Mouse (Mus musculus): ENCODE data around the gene Vmp1. TPM values are rescaled to one million over a fixed set of nuclear protein-coding genes. Genes with fewer than 3 reads are reported as not detected.
A peak's percentile ranks its signal among the peaks of the same experiment; 100 is the strongest.

Gene Vmp1
- polyA plus RNA-seq, 3 experiments from 2014 or later: 484 to 529 (median 503) TPM

DNA sequence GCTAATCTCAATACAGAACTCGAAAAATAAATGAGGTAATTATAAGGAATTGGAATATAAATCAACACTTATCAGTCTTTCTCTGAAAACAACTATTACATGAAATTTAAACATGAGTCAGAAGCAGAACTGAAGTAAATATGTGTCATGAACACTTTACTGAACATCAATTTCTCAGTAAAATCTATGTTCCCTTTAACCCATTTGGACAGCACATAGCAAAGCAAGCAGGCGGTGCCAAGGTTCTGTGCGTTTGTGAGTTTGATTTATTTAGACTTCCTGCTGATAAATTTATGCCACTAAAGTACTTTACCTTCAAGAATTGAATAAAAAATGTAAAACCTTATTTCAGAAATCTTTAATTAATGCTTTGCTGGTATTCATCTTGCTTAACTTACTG lies 54.2 kb downstream of the Vmp1 start:
- ATAC-seq: no peak

DNA sequence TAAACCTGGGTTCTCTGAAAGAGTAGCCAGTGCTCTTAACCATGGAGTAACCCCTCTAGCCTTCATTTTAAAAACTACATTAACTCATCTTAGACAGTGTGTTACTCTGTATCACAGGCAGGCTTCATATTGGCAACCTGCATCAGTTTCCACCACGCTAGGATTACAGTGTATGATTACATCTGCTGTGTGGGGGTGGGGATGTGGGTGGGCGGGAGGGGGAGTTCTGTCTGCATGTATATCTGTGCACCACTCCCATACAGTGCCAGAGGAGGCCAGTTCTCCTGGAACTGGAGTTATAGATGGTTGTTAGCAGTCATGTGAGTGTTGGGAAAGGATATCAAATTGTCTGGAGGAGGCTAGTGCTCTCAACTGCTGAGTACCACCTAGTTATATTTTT lies 55.2 kb downstream of the Vmp1 start:
- no peak for ATAC-seq

DNA sequence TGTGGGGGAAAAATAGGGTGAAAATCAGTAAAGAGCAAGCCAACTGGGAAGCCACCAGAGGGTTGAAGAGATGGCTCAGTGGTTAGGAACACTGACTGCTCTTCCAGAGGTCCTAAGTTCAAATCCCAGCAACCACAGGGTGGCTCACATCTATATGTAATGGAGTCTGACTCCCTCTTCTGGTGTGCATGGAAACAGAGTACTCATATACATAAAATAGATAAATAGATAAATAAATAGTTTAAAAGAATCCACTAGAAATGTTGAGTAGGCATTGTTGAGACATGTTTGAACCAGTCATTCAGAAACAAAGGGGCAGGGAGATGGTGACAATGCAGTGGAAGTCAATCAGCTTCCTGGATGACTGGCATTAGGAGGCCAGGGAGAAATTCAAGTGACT lies 56.0 kb downstream of the Vmp1 start:
- ATAC-seq: no peak

DNA sequence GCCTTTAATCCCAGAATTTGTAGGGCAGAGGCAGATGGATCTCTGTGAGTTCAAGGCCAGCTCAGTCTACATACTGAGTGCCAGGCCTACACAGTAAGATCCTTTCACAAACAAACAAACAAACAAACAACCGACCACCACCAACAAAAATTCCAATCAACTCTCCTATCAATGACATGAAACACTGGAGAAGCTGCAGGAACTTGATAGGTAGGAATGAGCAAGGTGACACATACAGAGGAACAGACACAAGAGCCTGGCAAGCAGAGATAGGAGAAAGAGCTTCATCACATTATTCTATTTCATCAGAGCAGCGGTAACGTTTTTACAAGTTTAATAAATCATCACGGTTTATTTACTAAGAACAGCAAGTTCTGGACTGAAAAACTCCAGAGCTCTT lies 56.9 kb downstream of the Vmp1 start:
- no peak for ATAC-seq

DNA sequence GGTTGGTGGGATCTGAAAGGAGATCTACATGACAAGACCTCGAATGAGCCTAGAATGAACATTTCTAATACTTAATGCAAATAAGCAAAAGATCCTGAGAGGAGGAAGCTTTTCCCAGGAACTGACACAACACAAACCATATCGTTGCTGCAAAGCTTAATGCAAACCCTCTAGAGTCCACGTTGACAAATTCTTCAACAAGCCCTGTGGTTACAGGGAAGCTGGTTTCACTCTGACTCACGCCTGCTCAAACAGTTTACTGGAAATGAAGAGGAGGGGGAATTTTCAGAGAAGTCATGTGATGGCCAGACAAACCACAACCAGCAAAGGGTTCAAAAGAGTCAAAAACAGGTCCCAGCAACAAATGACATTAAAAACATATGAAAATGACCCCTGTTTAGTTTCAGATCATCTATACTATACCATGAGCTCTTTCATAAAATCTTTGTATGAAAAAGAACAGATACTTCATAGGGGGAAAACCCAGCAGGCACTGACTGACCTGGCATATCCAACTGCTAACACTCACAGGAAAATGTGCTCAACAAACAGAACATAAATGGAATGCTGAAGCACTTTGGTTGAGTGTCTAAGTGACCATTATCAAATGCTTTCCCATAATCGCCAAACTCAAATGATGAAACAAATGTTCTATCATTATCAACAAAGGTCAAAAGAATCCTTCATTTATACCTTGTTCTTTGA lies 59.2 kb downstream of the Vmp1 start:
- peak; percentile 83 for ATAC-seq

DNA sequence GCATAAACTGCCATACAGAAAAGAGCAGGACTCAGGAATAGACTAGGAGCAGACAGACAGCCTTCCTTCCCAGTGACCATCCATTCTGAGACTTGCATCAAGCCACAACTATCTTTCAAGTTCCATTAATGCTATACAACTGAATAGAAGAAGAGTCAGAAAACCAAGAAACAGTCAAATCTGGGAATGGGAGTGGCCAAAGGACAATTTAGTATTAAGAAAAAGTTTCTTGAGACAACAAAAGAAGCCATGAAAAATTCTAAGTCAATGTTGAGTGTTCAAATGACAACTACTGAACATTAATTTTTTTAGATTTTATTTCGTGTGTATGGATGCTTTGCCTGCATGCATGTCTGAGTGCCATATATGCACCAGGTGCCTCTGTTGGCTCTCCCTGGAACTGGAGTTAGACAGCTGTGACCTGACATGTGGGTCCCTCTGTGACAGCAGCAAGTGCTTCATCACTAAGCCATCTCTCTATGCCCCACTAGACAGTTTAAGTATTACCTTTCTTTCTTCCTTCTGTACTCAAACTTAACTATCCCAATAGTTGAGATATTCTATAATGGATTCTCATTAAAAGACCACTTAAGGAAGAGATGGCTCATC lies 60.1 kb downstream of the Vmp1 start:
- ATAC-seq: no peak

DNA sequence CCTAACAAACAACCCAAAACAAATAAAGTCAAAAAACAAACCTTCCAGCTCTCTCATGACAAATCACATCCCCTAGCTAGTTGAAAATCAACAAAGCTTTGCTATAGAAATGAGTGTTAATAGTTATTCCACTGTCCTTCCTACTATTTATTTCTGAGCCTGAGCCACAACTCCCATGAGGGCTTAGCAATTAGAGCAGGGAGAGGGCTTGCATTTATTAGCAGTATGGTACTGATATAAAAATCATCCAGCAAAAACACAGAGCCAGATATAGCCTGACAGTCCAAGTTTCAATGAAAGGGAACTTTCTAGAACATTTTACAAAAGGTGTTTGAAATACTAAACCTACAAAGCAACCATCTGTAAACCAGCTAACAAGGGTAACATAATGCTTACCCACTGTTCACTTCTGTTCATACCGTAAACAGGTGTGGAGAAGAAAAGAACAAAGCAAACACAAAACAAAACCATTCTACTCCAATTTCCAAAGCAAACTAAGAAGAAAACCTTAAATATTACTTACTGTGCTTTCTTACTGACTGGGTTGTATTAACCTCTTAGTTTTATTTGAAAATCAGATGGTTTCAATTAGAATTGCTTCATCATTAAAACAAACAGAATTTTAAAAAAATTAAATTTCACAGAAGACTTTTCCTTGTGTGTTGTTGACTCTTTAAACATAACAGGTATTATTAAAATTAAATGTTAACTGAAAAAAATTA lies 61.3 kb downstream of the Vmp1 start:
- no peak for ATAC-seq

DNA sequence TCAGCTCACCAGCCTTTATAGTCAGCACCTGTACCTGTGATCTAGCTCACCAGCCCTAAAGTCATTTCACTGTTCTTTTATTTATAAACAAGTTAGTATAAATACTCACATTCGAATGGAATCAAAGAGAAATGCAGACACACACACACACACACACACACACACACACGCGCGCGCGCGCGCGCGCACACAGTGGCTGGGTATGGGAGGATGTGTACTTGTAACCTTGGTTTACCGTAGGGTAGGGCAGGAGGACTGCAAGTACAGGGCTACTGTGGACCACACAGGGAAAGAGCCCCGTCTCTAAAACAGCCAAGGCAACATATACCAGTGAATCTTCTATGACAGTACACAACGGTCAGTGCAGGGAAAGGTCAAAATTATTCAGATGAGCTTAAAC lies 62.5 kb downstream of the Vmp1 start:
- ATAC-seq: peak; percentile 74

DNA sequence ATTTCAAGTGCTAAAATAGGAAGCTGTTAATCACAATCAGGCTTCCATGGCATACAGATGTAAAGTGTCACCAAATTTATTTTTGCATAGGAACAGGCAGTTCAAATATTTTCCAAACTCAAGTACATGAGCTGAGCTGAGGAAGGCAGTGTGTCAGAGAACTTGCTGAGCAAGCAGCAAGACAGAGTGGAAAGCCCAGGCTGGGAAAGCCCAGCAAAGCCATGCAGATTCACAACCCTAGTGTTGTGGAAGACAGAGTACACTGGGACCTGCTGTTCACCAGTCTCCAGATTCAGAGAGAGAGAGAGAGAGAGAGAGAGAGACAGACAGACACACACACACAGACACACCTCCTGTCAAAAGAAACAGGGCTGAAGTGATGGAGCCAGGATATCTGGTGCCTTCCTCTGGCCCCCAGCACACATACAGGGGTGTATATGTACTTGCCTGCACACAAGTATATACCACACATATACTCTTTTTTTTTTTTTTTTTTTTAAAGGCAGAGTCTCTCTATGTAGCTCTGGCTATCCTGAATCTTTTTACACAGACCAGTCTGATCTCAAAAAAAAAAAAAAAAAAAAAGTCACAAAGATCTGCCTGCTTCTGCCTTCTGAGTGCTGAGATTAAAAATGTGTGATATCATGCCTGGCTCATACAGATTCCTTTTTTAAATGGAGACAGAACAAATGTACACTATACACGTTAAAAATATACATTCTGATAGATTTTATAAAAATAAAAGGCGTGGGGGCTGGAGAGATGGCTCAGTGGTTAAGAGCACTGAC lies 64.9 kb downstream of the Vmp1 start:
- peak; percentile 11 for ATAC-seq

DNA sequence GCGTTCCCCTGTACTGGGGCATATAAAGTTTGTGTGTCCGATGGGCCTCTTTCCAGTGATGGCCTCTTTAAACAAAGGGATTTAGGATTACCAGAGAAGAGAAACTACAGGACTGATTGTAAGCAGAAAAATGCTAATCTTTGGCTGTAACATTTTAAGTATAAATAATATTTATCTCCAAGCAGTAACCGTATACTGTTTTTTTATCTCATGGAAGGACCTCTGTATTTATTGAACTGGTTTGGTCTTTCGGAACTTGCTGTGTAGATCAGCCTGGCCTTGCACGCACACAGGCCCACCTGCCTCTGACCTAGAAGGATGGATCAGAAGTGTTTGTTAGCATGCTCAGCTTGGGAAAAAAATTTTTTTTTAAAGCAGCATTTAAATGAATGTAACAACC lies 69.0 kb downstream of the Vmp1 start:
- no peak for ATAC-seq

DNA sequence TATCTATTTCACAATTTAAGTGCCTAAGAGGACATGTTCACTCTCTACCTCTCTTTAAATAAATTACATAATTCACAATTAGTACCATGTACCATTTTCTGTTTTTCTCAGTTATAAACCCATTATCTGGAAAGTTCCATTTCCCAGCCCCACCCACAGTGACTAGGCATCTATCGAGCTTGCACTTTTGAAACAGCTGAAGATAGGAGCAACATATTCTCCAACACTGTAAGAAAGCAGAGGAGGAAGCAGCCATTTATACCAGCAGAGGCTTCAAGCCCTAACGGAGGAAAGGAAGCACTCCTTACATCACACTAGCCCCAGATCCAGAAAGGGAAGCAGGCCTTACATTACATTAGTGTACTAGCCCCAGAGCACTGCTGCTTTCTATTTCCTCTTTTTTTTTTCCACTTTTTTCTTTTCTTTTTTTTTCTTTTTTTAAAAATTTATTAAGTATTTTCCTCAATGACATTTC lies 69.5 kb downstream of the Vmp1 start:
- ATAC-seq: peak; percentile 38

DNA sequence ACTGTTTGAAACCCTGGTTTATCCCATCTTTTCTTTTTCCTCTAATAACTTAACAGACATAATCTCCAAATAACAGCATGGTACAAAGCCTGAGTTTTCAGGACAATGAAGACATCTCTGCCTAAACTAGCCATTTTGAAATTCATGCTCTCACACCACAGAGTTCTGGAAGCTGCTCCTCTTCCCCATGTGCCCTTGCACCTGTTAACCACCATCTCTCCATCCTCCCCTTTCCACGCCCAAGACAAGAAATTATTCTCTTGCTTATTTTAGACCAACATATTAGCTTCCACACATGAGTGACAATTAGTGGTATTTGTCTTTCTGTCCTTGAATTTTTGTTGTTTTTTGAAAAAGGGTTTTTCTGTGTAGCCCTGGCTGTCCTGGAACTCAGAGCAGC lies 71.6 kb downstream of the Vmp1 start:
- no peak for ATAC-seq

DNA sequence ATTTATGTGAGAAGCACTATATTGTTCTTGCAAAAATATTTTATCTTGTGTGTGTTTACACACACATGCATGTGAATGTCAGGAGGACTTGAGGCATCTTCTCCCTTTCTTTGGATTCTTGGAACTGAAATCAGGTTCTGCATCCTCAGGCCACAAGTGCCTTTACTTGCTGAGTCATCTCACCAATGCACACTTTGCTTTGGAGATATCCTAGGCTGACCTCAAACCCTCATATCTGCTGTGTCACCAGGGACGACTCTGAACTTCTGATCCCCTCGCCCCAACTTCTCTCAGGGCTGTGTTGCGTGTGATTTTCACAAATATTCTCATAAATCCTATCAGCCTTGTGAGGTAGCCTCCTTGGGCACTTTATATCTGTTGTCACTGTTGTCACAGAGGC lies 73.4 kb downstream of the Vmp1 start:
- ATAC-seq: no peak

DNA sequence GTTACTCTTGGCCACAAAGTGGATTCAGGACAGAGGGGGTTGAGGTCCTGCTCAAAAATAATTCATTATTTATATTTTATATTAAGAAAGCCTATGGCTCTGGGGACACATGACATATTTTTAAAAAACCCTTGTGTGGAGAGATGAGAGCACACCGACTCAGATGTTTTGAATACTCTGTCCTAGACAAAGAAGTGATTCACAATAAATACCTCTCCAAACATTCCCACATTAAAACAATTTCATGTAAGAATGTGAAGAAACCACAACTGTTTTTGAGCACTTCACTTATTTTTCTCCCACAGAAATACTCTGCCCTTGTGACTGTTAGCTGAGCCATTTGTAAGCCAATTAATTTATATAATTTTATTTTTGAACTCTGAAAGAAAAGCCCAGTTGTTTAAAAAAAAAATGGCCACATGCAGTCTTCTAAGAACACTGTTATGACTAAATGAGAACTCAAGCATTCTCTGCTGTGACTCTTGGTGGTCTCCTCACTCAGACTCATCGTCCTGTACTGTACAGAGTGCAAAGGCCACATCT lies 75.8 kb downstream of the Vmp1 start:
- no peak for ATAC-seq

DNA sequence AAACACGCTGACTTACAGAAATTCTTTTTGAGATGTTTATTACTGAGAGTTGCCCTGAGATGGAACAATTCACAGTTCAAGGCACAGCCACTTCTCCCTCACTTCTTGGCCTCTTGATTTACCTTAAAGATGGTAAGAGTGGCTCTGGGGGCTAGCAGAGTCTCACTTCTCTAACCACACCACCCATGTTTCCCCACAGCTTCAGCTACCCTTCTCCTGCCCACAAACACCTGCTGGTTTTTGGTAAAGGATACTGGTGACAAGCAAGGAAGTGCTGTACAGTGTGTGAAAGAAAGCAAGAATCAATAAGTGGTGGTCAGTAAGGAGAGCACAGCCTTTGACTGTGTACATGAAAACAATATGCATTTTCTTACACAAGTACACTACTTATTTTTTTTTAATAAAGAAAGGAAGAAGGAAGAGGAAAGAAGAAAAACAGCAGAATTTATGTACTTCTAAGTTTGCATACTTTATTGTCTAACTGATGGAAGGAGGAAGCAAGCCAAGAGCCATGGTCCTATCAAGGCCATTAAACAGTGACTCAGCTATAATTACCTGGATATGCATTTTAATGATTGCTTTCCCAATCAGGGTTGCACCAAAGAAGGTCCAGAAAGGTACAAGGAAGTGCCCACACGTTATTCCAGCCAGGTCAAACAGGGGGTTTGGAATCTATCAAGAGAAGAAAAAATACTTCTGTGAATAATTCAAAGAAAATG lies 76.9 kb downstream of the Vmp1 start:
- ATAC-seq: no peak

DNA sequence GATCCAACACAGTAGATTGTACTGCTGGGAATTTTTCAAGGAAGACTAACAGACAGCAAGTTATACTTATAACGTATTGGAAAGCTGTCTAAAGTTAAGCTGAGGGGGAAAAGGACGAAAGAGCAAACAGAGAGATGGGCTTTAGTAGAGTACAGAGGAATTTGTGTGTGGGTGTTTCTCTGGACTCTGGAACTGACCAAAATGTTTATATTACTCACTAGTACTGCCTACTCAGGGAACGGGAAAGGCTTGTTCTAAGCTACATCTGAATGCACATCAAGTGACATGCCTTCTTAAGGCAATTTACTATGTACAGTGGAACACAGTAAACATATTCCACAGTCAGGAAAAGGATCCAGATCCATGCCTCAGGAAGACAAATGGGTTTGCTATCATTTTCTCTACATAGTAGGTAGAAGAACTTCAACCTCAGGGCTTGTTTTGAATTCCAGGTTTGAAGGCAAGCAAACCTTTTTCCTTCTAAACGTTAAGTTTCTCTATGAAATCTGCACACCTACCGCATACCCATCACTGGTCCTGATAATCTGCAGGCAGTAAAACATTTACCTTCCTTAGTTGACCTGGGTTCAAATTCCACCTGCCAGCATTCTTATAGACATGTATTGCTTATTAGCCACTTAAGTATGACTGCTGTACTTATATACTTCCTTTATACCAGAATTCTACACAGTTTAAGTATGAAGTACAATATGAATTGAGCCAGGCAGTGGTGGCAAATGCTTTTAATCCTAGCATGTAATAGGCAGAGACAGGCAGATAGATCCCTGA lies 78.7 kb downstream of the Vmp1 start:
- ATAC-seq: no peak

DNA sequence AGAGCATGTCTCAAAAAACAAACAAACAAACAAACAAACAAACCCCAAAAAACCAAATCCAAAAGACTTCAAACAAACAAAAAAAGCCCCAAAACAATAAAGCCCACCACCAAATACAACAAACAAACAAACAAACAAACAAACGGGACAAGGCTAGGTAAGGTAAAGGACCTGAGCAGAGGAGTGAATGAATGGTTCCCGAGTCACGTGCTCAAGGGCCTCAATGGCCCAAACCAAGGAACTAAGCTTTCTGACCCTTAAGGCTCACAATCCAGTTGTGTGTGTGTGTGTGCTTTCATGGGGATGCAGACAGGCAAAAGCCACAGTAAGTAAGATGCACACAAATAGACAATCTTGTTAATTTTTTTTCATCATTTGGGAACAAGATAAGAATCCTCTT lies 79.3 kb downstream of the Vmp1 start:
- no peak for ATAC-seq

DNA sequence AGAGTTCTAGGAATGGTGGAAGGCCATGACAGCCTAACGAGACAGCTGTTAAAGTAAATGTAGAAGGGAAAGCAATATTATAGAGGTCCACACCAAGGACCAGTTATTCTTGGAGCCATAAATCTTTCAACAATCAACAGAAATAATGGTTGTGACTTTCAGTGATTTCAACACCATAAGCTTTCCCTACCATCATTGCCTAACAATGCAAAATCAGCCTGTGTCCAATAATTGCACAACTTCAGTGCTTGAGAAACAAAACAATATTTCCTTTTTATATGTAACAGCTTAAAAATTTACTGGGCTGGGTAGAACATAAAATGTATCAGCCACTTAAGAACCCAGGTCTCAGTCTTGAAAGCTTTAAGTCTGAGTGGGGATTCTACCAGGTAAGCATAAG lies 79.9 kb downstream of the Vmp1 start:
- no peak for ATAC-seq

DNA sequence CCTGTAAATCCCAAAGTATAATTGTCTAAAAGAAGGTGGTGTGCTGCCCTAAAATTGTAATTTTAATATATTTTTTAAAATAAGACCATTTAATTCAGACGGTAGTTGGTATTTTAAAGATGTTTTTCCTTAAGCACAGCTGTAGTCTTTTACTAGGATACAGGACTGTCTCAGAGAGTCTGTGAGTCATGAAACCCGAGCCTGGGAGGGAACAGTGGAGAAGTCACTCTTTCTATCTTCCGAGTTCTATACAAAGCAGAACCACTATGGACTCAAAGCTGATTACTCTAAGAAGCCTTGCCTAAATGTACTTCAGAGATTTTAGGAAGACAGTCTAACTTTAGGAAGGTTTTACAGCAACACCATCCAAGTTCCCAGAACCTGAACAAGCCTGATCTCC lies 81.5 kb downstream of the Vmp1 start:
- ATAC-seq: no peak

DNA sequence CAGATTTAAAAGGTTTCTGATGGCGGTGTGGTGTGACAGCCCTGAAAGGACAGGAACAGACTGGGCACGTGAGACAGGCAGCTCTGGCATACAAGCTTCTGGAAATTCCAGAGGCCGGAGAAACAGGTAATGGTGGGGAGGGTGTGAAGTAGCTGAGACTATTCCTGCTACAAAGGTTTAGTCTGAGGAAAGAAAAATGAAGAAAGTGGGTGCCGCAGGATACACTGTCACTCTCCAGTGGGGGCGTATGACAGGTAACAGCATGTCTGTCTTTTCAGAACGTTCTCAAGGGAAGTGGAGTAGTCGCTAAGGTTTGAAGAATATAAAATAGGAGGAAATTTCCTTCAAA lies 83.5 kb downstream of the Vmp1 start:
- no peak for ATAC-seq

All from inflammation-experienced regulatory T-cells, adult 6 months (primary cell).